Mouse (Mus musculus) liver, postnatal 0 days (tissue): ENCODE results near the gene Neurl4.

Source experiments
- CTCF ChIP-seq: sonication (generic); IDR thresholded peaks from 2 replicates; pipeline ENCODE4 v1.5.1; 2016; ENCODE audit warnings: antibody characterized with exemption, low read depth
- EP300 ChIP-seq: IDR thresholded peaks from 2 replicates; pipeline ENCODE4 v1.6.1; 2016; ENCODE audit warnings: antibody characterized with exemption, low read depth, mild to moderate bottlenecking

- no peak for TF ChIP-seq CTCF
- no peak for TF ChIP-seq EP300
Observed at GRCm38 (mm10) chr11:69936156-69936555, 35.3 kb downstream of the Neurl4 start.
